Mouse (Mus musculus): ENCODE results near the gene Mcm3ap. TPM values are rescaled to one million over a fixed set of nuclear protein-coding genes. Genes with fewer than 3 reads are reported as not detected.

The Mcm3ap gene
- 10 to 100 TPM; 64.5 to 72.9 TPM for polyA plus RNA-seq (2017; shearing (Covaris generic))

GRCm38 (mm10) chr10:76468203-76469162 is at the start of gene Mcm3ap, which contains the start of gene Ybey:
Mcm3ap (plus strand) TSS chr10:76468927.
Ybey (minus strand) TSS chr10:76469114.

GRCm38 (mm10) chr10:76440281-76440680 is 28.4 kb upstream of the Mcm3ap start, which contains the start of gene AC141477.1:
AC141477.1 (minus strand) TSS chr10:76440444.

GRCm38 (mm10) chr10:76442178-76443088 is 26.3 kb upstream of the Mcm3ap start, which contains the start of gene Pcnt:
Pcnt (minus strand) TSS chr10:76442786.

GRCm38 (mm10) chr10:76448851-76449250 is 19.9 kb upstream of the Mcm3ap start, which contains the start of gene 2610028H24Rik:
2610028H24Rik (plus strand) TSS chr10:76449081.

GRCm38 (mm10) chr10:76531375-76531774 is 62.6 kb downstream of the Mcm3ap start, which contains the start of gene Lss:
Lss (plus strand) TSS chr10:76531588.

GRCm38 (mm10) chr10:76561972-76562371 is 93.2 kb downstream of the Mcm3ap start, which contains the start of gene Spatc1l:
Spatc1l (plus strand) TSS chr10:76562272.

Other genes with a start within 250 kb of the Mcm3ap start
- gene Prmt2, start 231.1 kb upstream of the Mcm3ap start, polyA plus RNA-seq (2017; shearing (Covaris generic)), result 10 to 100 TPM; 29.4 to 29.9 TPM
- 1 to 10 TPM in 1 of 2 experiments, under 1 TPM in 1; 0.20 to 1.0 TPM for gene S100b, start 215.1 kb upstream of the Mcm3ap start, polyA plus RNA-seq (2017; shearing (Covaris generic))
- 1 to 10 TPM; 7.4 to 9.8 TPM for gene Dip2a, start 123.6 kb upstream of the Mcm3ap start, polyA plus RNA-seq (2017; shearing (Covaris generic))
- 10 to 100 TPM in 1 of 2 experiments, 1 to 10 TPM in 1; 8.4 to 19.2 TPM for gene AC141477.1, start 28.5 kb upstream of the Mcm3ap start, polyA plus RNA-seq (2017; shearing (Covaris generic))
- gene Pcnt, start 26.1 kb upstream of the Mcm3ap start, polyA plus RNA-seq (2017; shearing (Covaris generic)), result 10 to 100 TPM; 16.0 to 21.4 TPM
- gene 2610028H24Rik, start 19.8 kb upstream of the Mcm3ap start, polyA plus RNA-seq (2017; shearing (Covaris generic)), result under 1 TPM; 0.13 to 0.62 TPM
- gene Ybey, start 187 bp downstream of the Mcm3ap start, polyA plus RNA-seq (2017; shearing (Covaris generic)), result 1 to 10 TPM; 3.4 to 9.9 TPM
- 10 to 100 TPM; 10.6 to 22.3 TPM for gene Lss, start 62.7 kb downstream of the Mcm3ap start, polyA plus RNA-seq (2017; shearing (Covaris generic))
- under 1 TPM; 0.31 to 0.77 TPM for gene Spatc1l, start 93.3 kb downstream of the Mcm3ap start, polyA plus RNA-seq (2017; shearing (Covaris generic))
- gene Ftcd, start 106.7 kb downstream of the Mcm3ap start, polyA plus RNA-seq (2017; shearing (Covaris generic)), result under 1 TPM in 1 of 2 experiments, not detected in 1; 0.15 TPM
- under 1 TPM; 0.16 to 0.23 TPM for gene Col6a2, start 154.7 kb downstream of the Mcm3ap start, polyA plus RNA-seq (2017; shearing (Covaris generic))

Measured in inflammation-experienced regulatory T-cells (primary cell).